Mouse (Mus musculus) inflammation-experienced regulatory T-cells, adult 16 weeks (primary cell): Measurements from ENCODE around the gene Tmem203. TPM values are rescaled to one million over a fixed set of nuclear protein-coding genes. Genes with fewer than 3 reads are reported as not detected.

Experiments used
- polyA plus RNA-seq: library from polyadenylated mRNA; unstranded; fragments of 100-300 nt; shearing (Covaris generic); gene quantifications from one replicate; pipeline ENCODE4 v1.2.1, GENCODE M21; 2017

The Tmem203 gene
- polyA plus RNA-seq = 17.5 TPM

GRCm38 (mm10) chr2:25255284-25255779 lies at the start of gene Tmem203:
Tmem203 (plus strand) TSS chr2:25255439.

DNA sequence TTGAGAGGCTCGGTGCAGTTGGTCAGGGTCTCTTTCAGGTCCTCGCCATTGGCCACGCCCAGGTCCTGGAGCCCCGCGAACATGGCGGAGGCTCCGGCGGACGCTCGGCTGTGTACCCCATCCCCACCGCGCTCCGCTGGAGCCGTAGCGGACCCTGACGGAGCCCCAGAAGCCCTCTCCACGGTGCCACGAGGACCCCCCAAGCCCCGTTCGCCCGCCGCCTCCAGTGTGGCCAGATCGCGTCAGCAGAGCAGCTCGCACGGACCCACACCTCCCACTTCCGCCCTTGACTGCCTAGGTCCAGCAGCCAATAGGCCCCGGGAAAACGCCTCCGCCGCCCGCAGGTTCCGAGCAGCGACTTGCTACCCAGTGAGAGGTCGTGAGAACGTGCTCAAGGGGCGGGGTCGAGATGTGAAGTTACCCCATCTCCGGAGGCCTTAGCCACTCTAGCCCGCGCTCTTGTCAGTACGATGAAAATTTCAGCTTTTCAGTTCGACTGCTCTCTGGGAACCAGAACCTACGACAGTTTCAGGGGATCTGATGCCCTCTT lies 44.0 kb upstream of the Tmem203 start, which contains the start of gene Nelfb:
Gene Nelfb, minus strand, starts transcription at position 369 of the 550 bp plus-strand sequence.

DNA sequence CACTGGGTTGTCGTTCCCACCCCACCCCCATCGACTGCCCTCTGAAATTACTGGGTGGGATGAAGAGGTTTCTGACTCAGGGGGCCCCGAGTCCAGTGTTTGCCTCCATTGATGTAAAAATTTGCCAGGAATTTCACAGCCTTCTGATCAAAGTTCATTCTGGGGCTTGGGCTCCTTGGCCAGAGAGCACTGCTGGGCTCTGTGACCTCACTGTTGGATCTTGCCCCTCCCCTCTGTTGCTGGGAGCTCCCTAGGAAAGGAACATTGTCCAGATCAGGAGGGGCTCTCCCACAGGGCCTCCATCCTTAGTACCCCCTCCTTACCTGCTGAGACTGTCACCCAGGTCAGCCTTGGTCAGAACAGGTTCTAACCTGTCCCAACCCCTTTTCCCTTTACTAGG lies 40.8 kb upstream of the Tmem203 start, which contains the start of gene Stpg3:
Gene Stpg3, minus strand, starts transcription at position 194 of the 400 bp plus-strand sequence.

DNA sequence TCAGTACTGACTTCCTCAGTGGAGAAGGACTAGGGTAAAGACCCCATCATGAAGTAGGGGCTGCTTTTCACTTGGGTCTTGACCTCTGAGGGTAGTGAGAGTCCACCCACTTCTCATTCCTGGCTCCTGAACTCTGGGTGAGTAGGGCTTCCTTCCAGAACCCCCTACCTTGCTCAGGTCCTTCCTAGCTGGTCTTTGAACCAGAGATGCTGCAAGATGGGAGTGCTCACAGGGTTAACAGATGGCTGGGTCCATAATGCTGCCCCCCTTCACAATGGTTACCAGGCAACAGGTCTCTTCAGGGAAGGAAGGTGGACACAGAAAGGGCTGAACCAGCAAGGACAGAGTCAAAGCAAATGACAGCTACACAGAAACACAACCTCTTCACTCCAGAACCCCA lies 36.8 kb upstream of the Tmem203 start, which contains the start of gene Fam166a:
Gene Fam166a, plus strand, starts transcription at position 301 of the 400 bp plus-strand sequence.

DNA sequence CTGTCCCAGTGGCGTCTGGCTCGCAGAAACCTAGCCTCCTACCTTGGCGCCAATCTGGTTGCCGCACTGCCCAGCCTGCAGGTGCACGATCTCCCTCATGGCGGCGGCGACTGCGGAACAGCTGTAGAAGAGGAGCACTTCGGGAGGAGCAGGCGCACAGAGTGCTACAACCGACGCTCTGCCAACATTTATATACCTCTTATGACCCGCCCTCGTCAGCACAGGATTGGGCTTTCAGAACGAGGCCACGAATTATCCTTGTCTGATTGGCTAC lies 30.8 kb upstream of the Tmem203 start, which contains the start of gene Tubb4b:
Gene Tubb4b, minus strand, starts transcription at position 211 of the 274 bp plus-strand sequence.

GRCm38 (mm10) chr2:25234050-25234449 lies 21.2 kb upstream of the Tmem203 start, which contains the start of gene Slc34a3:
Slc34a3 (minus strand) TSS chr2:25234364.

GRCm38 (mm10) chr2:25236614-25237013 lies 18.6 kb upstream of the Tmem203 start, which contains the start of gene Rnf224:
Rnf224 (minus strand) TSS chr2:25236787.

GRCm38 (mm10) chr2:25242101-25242506 lies 13.1 kb upstream of the Tmem203 start, which contains the start of the genes Rnf208 and Cysrt1:
Rnf208 (plus strand) TSS chr2:25242255.
Cysrt1 (minus strand) TSS chr2:25242452.

DNA sequence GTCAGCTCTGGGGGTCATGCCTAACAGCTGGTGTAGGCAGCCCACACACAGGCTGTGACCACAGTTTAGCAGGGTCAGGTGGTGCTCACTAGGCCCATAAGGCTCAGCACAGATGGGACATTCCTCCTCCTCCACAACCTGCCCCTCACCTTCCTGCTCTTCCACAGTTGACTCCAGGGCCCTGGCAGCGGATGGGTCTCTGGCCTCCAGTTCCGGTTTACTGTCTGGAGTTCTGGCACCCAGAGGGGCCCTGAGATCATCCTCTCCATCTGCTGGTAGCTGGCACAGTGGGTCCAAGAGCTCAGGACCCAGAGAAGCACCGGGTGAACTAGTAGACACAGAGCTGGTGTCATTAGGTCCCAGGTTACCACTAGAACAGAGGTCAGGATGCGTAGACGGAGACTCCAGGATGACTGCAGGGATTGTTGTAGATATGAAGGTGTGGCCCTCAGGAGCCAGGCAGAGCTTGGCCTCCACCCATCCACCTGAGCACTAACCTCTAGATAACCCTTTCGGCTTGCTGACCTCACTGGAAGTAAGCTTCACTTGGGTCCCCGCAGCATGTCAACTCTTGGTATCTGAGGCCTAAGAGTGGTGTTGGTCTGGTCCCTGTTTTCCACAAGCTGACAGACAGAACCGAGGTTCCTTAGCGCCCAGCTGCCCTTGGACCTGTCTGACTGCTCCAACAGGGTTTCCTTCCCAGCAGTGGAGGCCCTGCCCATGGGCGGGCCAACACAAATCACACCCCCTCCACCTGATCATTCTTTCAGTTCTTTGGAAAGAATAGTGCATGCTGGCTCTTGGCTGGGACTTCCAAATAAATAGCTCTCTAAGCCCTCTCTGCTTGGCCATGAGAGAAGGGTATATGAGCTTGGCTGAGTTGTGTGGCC lies 8.8 kb upstream of the Tmem203 start, which contains the start of gene AL732309.1:
Gene AL732309.1, minus strand, starts transcription at position 681 of the 890 bp plus-strand sequence.

DNA sequence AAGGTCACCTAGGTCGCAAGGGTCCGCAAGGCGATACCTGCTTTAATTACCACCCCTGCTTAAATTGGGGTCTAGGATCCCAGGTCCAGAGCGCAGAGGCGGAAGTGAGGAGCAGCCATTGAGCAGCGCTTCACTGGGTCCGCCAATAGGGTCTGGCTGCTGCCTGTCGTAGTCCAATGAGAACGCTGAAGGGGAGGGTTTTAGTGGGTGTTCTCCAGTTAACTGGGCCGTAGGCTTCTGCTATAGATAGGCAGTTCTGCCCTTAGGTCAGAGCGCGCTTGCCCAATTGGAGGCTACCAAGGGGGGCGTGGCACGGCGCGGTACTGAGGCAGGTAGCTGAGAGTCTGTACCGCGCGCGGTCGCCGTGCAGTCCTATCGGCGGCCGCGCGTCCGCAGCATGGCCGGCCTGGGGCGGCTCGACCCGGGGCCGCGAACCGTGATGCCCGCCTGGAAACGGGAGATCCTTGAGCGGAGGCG lies 7.1 kb downstream of the Tmem203 start, which contains the start of gene Tprn:
Gene Tprn, plus strand, starts transcription at position 328 of the 477 bp plus-strand sequence.

DNA sequence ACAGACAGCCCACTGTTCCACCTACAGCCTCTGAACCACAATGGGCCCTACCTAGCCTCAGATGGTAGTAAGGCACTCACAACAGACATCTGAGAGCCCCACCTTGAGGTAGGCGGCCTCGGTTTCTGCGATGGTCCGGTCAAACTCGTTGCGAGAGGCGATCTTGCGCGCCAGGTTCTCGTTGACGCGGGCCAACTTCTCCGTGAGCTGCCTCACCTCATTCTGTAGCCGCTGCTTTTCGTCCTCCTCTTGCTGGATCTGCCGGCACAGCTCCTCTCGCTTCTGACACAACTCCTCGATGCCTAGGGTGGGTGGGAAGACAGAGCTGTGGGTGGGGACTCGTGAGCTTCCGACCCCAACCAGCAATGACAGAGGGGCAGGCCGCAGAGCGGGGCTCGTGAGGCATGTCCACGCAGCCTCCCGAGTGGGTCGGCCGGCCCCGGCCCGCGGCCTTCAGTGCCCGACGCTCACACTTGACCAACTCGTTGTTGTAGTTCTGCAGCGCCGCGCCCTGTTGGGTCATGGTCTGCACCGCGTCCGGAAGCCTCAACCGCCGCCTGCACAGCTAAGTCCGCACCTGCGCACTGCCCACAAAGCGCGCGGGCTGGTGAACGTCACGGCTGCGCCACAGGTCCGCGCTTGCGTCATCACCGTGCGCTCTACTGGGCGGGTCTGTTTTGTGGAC lies 16.7 kb downstream of the Tmem203 start, which contains the start of the genes Ssna1 and Anapc2:
Gene Ssna1, minus strand, starts transcription at position 612 of the 685 bp plus-strand sequence.
Gene Anapc2, plus strand, starts transcription at position 652 of the 685 bp plus-strand sequence.

DNA sequence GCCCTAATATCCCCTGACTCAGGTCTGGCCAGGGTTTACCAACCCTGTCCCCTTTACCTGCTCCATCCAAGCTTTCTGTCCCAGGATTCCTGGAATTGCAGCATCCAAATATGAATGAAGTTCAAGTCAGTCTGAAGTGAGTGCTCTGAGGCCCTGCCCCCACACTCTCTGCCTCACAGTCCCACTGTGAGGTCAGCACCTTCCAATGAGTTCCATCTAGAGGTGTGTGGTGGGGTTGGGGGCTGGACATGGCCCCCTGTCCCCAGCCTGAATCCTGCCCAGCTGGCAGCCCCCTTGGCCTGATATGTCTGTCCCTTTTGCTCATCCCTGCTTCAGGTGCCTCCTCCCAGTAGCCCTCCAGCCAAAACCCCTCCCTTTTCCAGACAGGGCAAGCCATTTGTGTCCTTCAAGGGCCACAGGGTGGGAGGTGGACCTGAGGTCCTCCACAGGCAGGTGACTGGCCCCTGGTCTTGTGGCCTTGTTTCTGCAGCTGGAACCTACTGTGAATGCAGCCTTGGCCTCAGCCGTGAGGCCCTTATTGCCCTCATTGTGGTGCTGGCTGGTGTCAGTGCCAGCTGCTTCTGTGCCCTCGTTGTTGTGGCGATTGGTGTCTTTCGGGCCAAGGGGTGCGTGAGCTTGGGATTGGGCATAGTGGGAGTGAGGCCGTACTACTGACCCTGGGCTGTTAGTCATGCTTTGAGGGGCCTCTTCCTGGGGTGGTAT lies 32.8 kb downstream of the Tmem203 start, which contains the start of gene Tmem210:
Gene Tmem210, plus strand, starts transcription at position 219 of the 723 bp plus-strand sequence.

GRCm38 (mm10) chr2:25289651-25290050 lies 34.4 kb downstream of the Tmem203 start, which contains the start of gene Lrrc26:
Lrrc26 (plus strand) TSS chr2:25289915.

Other genes with a start within 250 kb of the Tmem203 start
- 45.0 TPM for gene Nsmf, start 201.1 kb upstream of the Tmem203 start, polyA plus RNA-seq
- 0.73 TPM for gene Entpd8, start 175.1 kb upstream of the Tmem203 start, polyA plus RNA-seq
- 18.1 TPM for gene Noxa1, start 160.3 kb upstream of the Tmem203 start, polyA plus RNA-seq
- gene Nrarp, start 74.7 kb upstream of the Tmem203 start, polyA plus RNA-seq = 0.72 TPM
- gene Tor4a, start 58.6 kb upstream of the Tmem203 start, polyA plus RNA-seq = 176 TPM
- gene Nelfb, start 44.0 kb upstream of the Tmem203 start, polyA plus RNA-seq = 202 TPM
- gene Stpg3, start 40.8 kb upstream of the Tmem203 start, polyA plus RNA-seq = not detected
- 1.7 TPM for gene Fam166a, start 36.7 kb upstream of the Tmem203 start, polyA plus RNA-seq
- 214 TPM for gene Tubb4b, start 30.7 kb upstream of the Tmem203 start, polyA plus RNA-seq
- gene Slc34a3, start 21.1 kb upstream of the Tmem203 start, polyA plus RNA-seq = not detected
- not detected for gene Rnf224, start 18.7 kb upstream of the Tmem203 start, polyA plus RNA-seq
- not detected for gene Rnf208, start 13.2 kb upstream of the Tmem203 start, polyA plus RNA-seq
- not detected for gene Cysrt1, start 13.0 kb upstream of the Tmem203 start, polyA plus RNA-seq
- 8.7 TPM for gene AL732309.1, start 8.6 kb upstream of the Tmem203 start, polyA plus RNA-seq
- 5.5 TPM for gene Tprn, start 7.2 kb downstream of the Tmem203 start, polyA plus RNA-seq
- 131 TPM for gene Ssna1, start 17.0 kb downstream of the Tmem203 start, polyA plus RNA-seq
- gene Anapc2, start 17.0 kb downstream of the Tmem203 start, polyA plus RNA-seq = 120 TPM
- not detected for gene Tmem210, start 32.7 kb downstream of the Tmem203 start, polyA plus RNA-seq
- not detected for gene Lrrc26, start 34.5 kb downstream of the Tmem203 start, polyA plus RNA-seq
- 0.10 TPM for gene Grin1, start 63.7 kb downstream of the Tmem203 start, polyA plus RNA-seq
- 23.8 TPM for gene Man1b1, start 76.9 kb downstream of the Tmem203 start, polyA plus RNA-seq
- gene Dpp7, start 100.9 kb downstream of the Tmem203 start, polyA plus RNA-seq = 28.5 TPM
- gene Uap1l1, start 110.2 kb downstream of the Tmem203 start, polyA plus RNA-seq = 18.3 TPM
- 1.2 TPM for gene Sapcd2, start 116.9 kb downstream of the Tmem203 start, polyA plus RNA-seq
- gene Entpd2, start 140.4 kb downstream of the Tmem203 start, polyA plus RNA-seq = not detected
- 3.4 TPM for gene Npdc1, start 143.9 kb downstream of the Tmem203 start, polyA plus RNA-seq
- gene Fut7, start 167.8 kb downstream of the Tmem203 start, polyA plus RNA-seq = 10.9 TPM
- 30.7 TPM for gene Abca2, start 173.3 kb downstream of the Tmem203 start, polyA plus RNA-seq
- 3.9 TPM for gene Clic3, start 201.4 kb downstream of the Tmem203 start, polyA plus RNA-seq
- gene Paxx, start 205.7 kb downstream of the Tmem203 start, polyA plus RNA-seq = 100 TPM
- gene Ptgds, start 214.6 kb downstream of the Tmem203 start, polyA plus RNA-seq = not detected
- not detected for gene Lcn12, start 238.5 kb downstream of the Tmem203 start, polyA plus RNA-seq
- 130 TPM for gene Fbxw5, start 245.3 kb downstream of the Tmem203 start, polyA plus RNA-seq
- 10.9 TPM for gene C8g, start 246.3 kb downstream of the Tmem203 start, polyA plus RNA-seq